Mouse (Mus musculus) lung, postnatal 0 days (tissue): ENCODE results near the gene Sart3. TPM values are rescaled to one million over a fixed set of nuclear protein-coding genes. Genes with fewer than 3 reads are reported as not detected.

Experiments
- ATAC-seq: fragments of 200-750 bp; cut with Nextera tagmentation; 2 replicates; pipeline ENCODE4 v1.8.0; 2017; ENCODE audit warnings: moderate library complexity
- DNase-seq: peaks from one replicate; pipeline ENCODE4 v3.0.0-alpha.2; 2016; ENCODE audit warnings: low spot score
- H3K27ac ChIP-seq: fragments of 300-500 bp; sonication (generic); 2 replicates; pipeline ENCODE4 v1.5.1; 2014; ENCODE audit warnings: antibody characterized with exemption, mild to moderate bottlenecking, low read length, mixed read lengths
- H3K27me3 ChIP-seq: fragments of 300-500 bp; sonication (generic); replicated peaks from 2 replicates; pipeline ENCODE4 v1.6.1; 2014; ENCODE audit warnings: low read length, mixed read lengths; ENCODE audit not compliant: insufficient read depth
- H3K36me3 ChIP-seq: fragments of 300-500 bp; sonication (generic); 2 replicates; pipeline ENCODE4 v1.6.1; 2014; ENCODE audit warnings: low read length, mixed read lengths; ENCODE audit not compliant: insufficient read depth
- H3K4me1 ChIP-seq: fragments of 300-500 bp; sonication (generic); 2 replicates; pipeline ENCODE4 v1.6.1; 2014; ENCODE audit warnings: antibody characterized with exemption, low read depth, low read length, mixed read lengths; ENCODE audit not compliant: insufficient read depth
- H3K4me2 ChIP-seq: fragments of 300-500 bp; sonication (generic); replicated peaks from 2 replicates; pipeline ENCODE4 v1.6.1; 2014; ENCODE audit warnings: low read depth, mild to moderate bottlenecking, low read length, moderate library complexity, mixed read lengths
- H3K4me3 ChIP-seq: fragments of 300-500 bp; sonication (generic); 2 replicates; pipeline ENCODE4 v1.5.1; 2014; ENCODE audit warnings: low read depth, low read length
- H3K9ac ChIP-seq: fragments of 300-500 bp; sonication (generic); replicated peaks from 2 replicates; pipeline ENCODE4 v1.6.1; 2014; ENCODE audit warnings: low read depth, mild to moderate bottlenecking
- H3K9me3 ChIP-seq: fragments of 300-500 bp; sonication (generic); 2 replicates; pipeline ENCODE4 v1.6.1; 2016; ENCODE audit warnings: low read length, mixed read lengths
- CTCF ChIP-seq: IDR thresholded peaks from 2 replicates; pipeline ENCODE4 v1.5.1; 2016; ENCODE audit warnings: antibody characterized with exemption, mild to moderate bottlenecking
- EP300 ChIP-seq: IDR thresholded peaks from 2 replicates; pipeline ENCODE4 v1.6.1; 2016; ENCODE audit warnings: antibody characterized with exemption, mild to moderate bottlenecking, control low read depth
- WGBS: fragments of 180-500 bp; shearing (Covaris S2); extraction: QIAGEN DNeasy Blood & Tissue Kit; methylation state at CpG from one replicate; pipeline ENCODE4 v1.1.7; 2014; 5-methylcytosine and 5-hydroxymethylcytosine counted together
- polyA plus RNA-seq: library from polyadenylated mRNA; unstranded; fragments of >200 nt; fragmentation: Nextera tagmentation; extraction: Ambion mirVana; gene quantifications from 2 replicates; pipeline ENCODE4 v1.2.1, GENCODE M21; 2015

Gene Sart3
- polyA plus RNA-seq: 12.8 and 16.9 TPM in 2 replicates

GRCm38 (mm10) chr5:113772450-113772895 is at the start of gene Sart3, which contains the start of gene Iscu:
Gene Sart3 (minus strand): TSS chr5:113772510.
Gene Iscu (plus strand): TSS chr5:113772748.
- DNase-seq: peak; percentile 97
- peak within 1 kb of the TSS; percentile 80 for H3K9ac ChIP-seq
- no peaks in the 10 kb centered on the region for H3K27me3 ChIP-seq
- H3K4me1 ChIP-seq: 0 out of 2 replicates have a peak, but pooled peaks cover 2% of the 10 kb centered on the region
- peak within 1 kb of the TSS; percentile 85 for H3K4me2 ChIP-seq
- WGBS: under 1% methylated on average over 44 of the region's 49 CpGs
- peak within 1 kb of the TSS; percentile 86 for H3K4me3 ChIP-seq
- peaks cover 16% of the 10 kb centered on the region; the same call in 1 of the 2 replicates for H3K36me3 ChIP-seq
- peak; percentile 87 for ATAC-seq
- TF ChIP-seq EP300: no peak
- no peak for TF ChIP-seq CTCF
- H3K9me3 ChIP-seq: no peaks in the 10 kb centered on the region
- H3K27ac ChIP-seq: peak within 1 kb of the TSS; percentile 95

GRCm38 (mm10) chr5:113818572-113818971 is 46.3 kb upstream of the Sart3 start:
- no peak for TF ChIP-seq EP300
- no peak for TF ChIP-seq CTCF
- WGBS: 61% methylated on average over 14 of the region's 14 CpGs

DNA sequence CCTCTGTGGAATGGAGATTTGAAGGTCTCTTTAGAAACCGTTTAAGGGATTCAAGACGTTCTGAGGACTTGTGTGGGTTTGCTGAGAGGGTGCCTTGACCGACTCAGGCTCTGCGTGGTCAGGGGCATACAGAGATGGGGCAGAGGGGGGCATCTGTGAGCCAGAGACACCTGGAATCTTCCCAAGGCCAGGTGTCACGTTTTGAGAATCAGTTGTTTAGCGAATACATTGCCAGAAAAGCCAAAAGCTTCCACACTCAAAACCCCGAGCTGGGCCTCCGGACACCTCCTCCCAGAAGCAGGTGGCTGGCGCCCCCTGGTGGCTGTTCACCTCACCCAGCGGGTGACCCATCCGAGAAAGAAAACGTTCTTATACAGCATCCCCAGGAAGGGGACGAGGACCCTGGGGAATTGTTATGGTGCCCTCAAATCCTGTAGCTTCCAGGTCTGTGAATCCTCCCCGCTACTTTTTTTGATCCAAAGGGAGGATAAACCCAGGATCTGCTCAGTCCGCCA is 43.4 kb upstream of the Sart3 start:
- ATAC-seq: peak; percentile 48; the same call in 1 of the 2 replicates
- H3K4me1 ChIP-seq: no peaks in the 10 kb centered on the region

More at GRCm38 (mm10) chr5:113818572-113818971, 46.3 kb upstream of the Sart3 start:
- DNase-seq: no peak
- H3K4me1 ChIP-seq: no peaks in the 10 kb centered on the region
- H3K36me3 ChIP-seq: no peaks in the 10 kb centered on the region
- no peaks in the 10 kb centered on the region for H3K9me3 ChIP-seq
- no peak overlapping the region for H3K9ac ChIP-seq
- no peak overlapping the region for H3K4me3 ChIP-seq
- H3K27me3 ChIP-seq: no peaks in the 10 kb centered on the region
- no peak overlapping the region for H3K4me2 ChIP-seq
- no peak for ATAC-seq
- no peak overlapping the region for H3K27ac ChIP-seq

GRCm38 (mm10) chr5:113815041-113815389 is 42.7 kb upstream of the Sart3 start:
- ATAC-seq (no peak), DNase-seq (no peak)
- no peaks in the 10 kb centered on the region for H3K36me3 ChIP-seq
- WGBS: 54% methylated on average over 11 of the region's 11 CpGs
- no peak overlapping the region for H3K4me3 ChIP-seq
- H3K9me3 ChIP-seq: no peaks in the 10 kb centered on the region
- no peaks in the 10 kb centered on the region for H3K27me3 ChIP-seq
- no peaks in the 10 kb centered on the region for H3K4me1 ChIP-seq
- no peak overlapping the region for H3K27ac ChIP-seq
- H3K4me2 ChIP-seq: no peak overlapping the region
- H3K9ac ChIP-seq: no peak overlapping the region
- no peak for TF ChIP-seq CTCF
- no peak for TF ChIP-seq EP300

More for the DNA sequence above, 43.4 kb upstream of the Sart3 start:
- H3K27ac ChIP-seq: no peak overlapping the region
- no peak overlapping the region for H3K4me2 ChIP-seq
- WGBS: 16% methylated on average over 15 of the region's 15 CpGs
- no peak overlapping the region for H3K9ac ChIP-seq
- TF ChIP-seq CTCF (peak; percentile 90), EP300 (no peak)
- no peaks in the 10 kb centered on the region for H3K36me3 ChIP-seq
- H3K27me3 ChIP-seq: no peaks in the 10 kb centered on the region
- peak; percentile 88 for DNase-seq
- H3K4me3 ChIP-seq: no peak overlapping the region
- no peaks in the 10 kb centered on the region for H3K9me3 ChIP-seq

- no peaks in the 10 kb centered on the region for H3K9me3 ChIP-seq
- H3K36me3 ChIP-seq: no peaks in the 10 kb centered on the region
- WGBS: 34% methylated on average over 27 of the region's 27 CpGs
- H3K9ac ChIP-seq: no peak overlapping the region
- no peak overlapping the region for H3K4me2 ChIP-seq
- no peaks in the 10 kb centered on the region for H3K4me1 ChIP-seq
- TF ChIP-seq EP300: no peak
- H3K27me3 ChIP-seq: no peaks in the 10 kb centered on the region
- H3K27ac ChIP-seq: no peak overlapping the region
- DNase-seq (no peak), ATAC-seq (no peak)
- no peak overlapping the region for H3K4me3 ChIP-seq
Measured at GRCm38 (mm10) chr5:113814111-113815040, 42.1 kb upstream of the Sart3 start.

GRCm38 (mm10) chr5:113813608-113814007 is 41.3 kb upstream of the Sart3 start:
- no peak overlapping the region for H3K4me2 ChIP-seq
- no peaks in the 10 kb centered on the region for H3K9me3 ChIP-seq
- H3K9ac ChIP-seq: no peak overlapping the region
- no peak overlapping the region for H3K27ac ChIP-seq
- ATAC-seq (no peak), DNase-seq (no peak)
- H3K4me3 ChIP-seq: no peak overlapping the region
- WGBS: 19% methylated on average over 9 of the region's 9 CpGs
- H3K36me3 ChIP-seq: no peaks in the 10 kb centered on the region
- no peaks in the 10 kb centered on the region for H3K27me3 ChIP-seq
- TF ChIP-seq EP300: no peak
- peak; percentile 52 for TF ChIP-seq CTCF
- H3K4me1 ChIP-seq: no peaks in the 10 kb centered on the region
